Mouse (Mus musculus) forebrain, embryonic 11.5 days (tissue): ENCODE results near the gene Mpig6b. TPM values are rescaled to one million over a fixed set of nuclear protein-coding genes. Genes with fewer than 3 reads are reported as not detected.
A peak's percentile ranks its signal among the peaks of the same experiment; 100 is the strongest.

ENCODE experiments used
- ATAC-seq: fragments of 200-750 bp; cut with Nextera tagmentation; replicated peaks from 2 replicates; pipeline ENCODE4 v1.8.0; 2017; ENCODE audit warnings: moderate TSS enrichment; ENCODE audit not compliant: low FRiP score
- DNase-seq: peaks from one replicate; pipeline ENCODE4 v3.0.0-alpha.2; 2017; ENCODE audit warnings: low spot score
- H3K27ac ChIP-seq: fragments of 300-500 bp; sonication (generic); 2 replicates; pipeline ENCODE4 v1.5.1; 2014; ENCODE audit warnings: low read depth, low read length
- H3K27me3 ChIP-seq: fragments of 300-500 bp; sonication (generic); 2 replicates; pipeline ENCODE4 v1.6.1; 2014; ENCODE audit warnings: mild to moderate bottlenecking, low read length, mixed read lengths; ENCODE audit not compliant: control insufficient read depth, insufficient read depth
- H3K36me3 ChIP-seq: fragments of 300-500 bp; sonication (generic); 2 replicates; pipeline ENCODE4 v1.6.1; 2014; ENCODE audit warnings: mild to moderate bottlenecking, low read length, moderate library complexity, mixed read lengths; ENCODE audit not compliant: control insufficient read depth, insufficient read depth
- H3K4me1 ChIP-seq: fragments of 300-500 bp; sonication (generic); replicated peaks from 2 replicates; pipeline ENCODE4 v1.6.1; 2014; ENCODE audit warnings: low read length, mixed read lengths; ENCODE audit not compliant: control insufficient read depth, insufficient read depth
- H3K4me2 ChIP-seq: fragments of 300-500 bp; sonication (generic); 2 replicates; pipeline ENCODE4 v1.6.1; 2014; ENCODE audit warnings: low read depth, mild to moderate bottlenecking, low read length, moderate library complexity, mixed read lengths; ENCODE audit not compliant: severe bottlenecking
- H3K4me3 ChIP-seq: fragments of 300-500 bp; sonication (generic); 2 replicates; pipeline ENCODE4 v1.5.1; 2014; ENCODE audit warnings: low read depth, low read length
- H3K9ac ChIP-seq: fragments of 300-500 bp; sonication (generic); 2 replicates; pipeline ENCODE4 v1.6.1; 2014; ENCODE audit warnings: low read length
- H3K9me3 ChIP-seq: fragments of 300-500 bp; sonication (generic); 2 replicates; pipeline ENCODE4 v1.6.1; 2016; ENCODE audit warnings: low read length, mixed read lengths; ENCODE audit not compliant: control insufficient read depth
- whole genome bisulfite sequencing: fragments of 180-500 bp; shearing (Covaris S2); extraction: QIAGEN DNeasy Blood & Tissue Kit; methylation state at CpG from one replicate; pipeline ENCODE4 v1.1.7; 2014; 5-methylcytosine and 5-hydroxymethylcytosine counted together
- polyA plus RNA-seq: library from polyadenylated mRNA; unstranded; fragments of >200 nt; fragmentation: Nextera tagmentation; extraction: Ambion mirVana; gene quantifications from 2 replicates; pipeline ENCODE4 v1.2.1, GENCODE M21; 2014

The Mpig6b gene
- polyA plus RNA-seq, 1 experiment from 2014 or later = 1.3 TPM

- Histone ChIP-seq H3K9ac (no peak overlapping the region), H3K4me1 (no peaks in the 10 kb centered on the region), H3K4me2 (no peak overlapping the region), H3K27me3 (no peaks in the 10 kb centered on the region), H3K27ac (no peak overlapping the region), H3K36me3 (peaks cover 28% of the 10 kb centered on the region), H3K9me3 (no peaks in the 10 kb centered on the region), H3K4me3 (no peak overlapping the region)
- DNase-seq = peak; percentile 51
- ATAC-seq = no peak
- WGBS = 89% methylated on average over 16 of the region's 16 CpGs
These were observed 50.7 kb downstream of the Mpig6b start for GRCm38 (mm10) chr17:35015296-35015695.

GRCm38 (mm10) chr17:35013221-35013620 lies 52.8 kb downstream of the Mpig6b start:
- Histone ChIP-seq H3K4me1 (no peaks in the 10 kb centered on the region), H3K27me3 (no peaks in the 10 kb centered on the region), H3K9me3 (no peaks in the 10 kb centered on the region), H3K9ac (no peak overlapping the region), H3K4me3 (no peak overlapping the region), H3K27ac (no peak overlapping the region), H3K36me3 (peaks cover 28% of the 10 kb centered on the region), H3K4me2 (no peak overlapping the region)
- 88% methylated on average over 6 of the region's 6 CpGs for WGBS
- ATAC-seq = no peak
- no peak for DNase-seq

Other genes starting within 250 kb of the Mpig6b start
- 26.3 and 28.3 TPM in 2 replicates for gene Stk19, start 229.2 kb downstream of the Mpig6b start, polyA plus RNA-seq
- 78.5 and 84.9 TPM in 2 replicates for gene Dxo, start 229.2 kb downstream of the Mpig6b start, polyA plus RNA-seq
- 53.1 and 55.1 TPM in 2 replicates for gene Skiv2l, start 216.0 kb downstream of the Mpig6b start, polyA plus RNA-seq
- gene Nelfe, start 215.8 kb downstream of the Mpig6b start, polyA plus RNA-seq = 143 and 144 TPM in 2 replicates
- gene Cfb, start 203.7 kb downstream of the Mpig6b start, polyA plus RNA-seq = 2.6 and 3.3 TPM in 2 replicates
- 2.1 and 2.8 TPM in 2 replicates for gene Zbtb12, start 186.7 kb downstream of the Mpig6b start, polyA plus RNA-seq
- gene Gm20547, start 184.1 kb downstream of the Mpig6b start, polyA plus RNA-seq = not detected in 2 replicates
- 1.1 and 1.7 TPM in 2 replicates for gene C2, start 167.9 kb downstream of the Mpig6b start, polyA plus RNA-seq
- 90.4 and 96.8 TPM in 2 replicates for gene Ehmt2, start 167.7 kb downstream of the Mpig6b start, polyA plus RNA-seq
- not detected in 2 replicates for gene Slc44a4, start 151.7 kb downstream of the Mpig6b start, polyA plus RNA-seq
- gene Neu1, start 134.9 kb downstream of the Mpig6b start, polyA plus RNA-seq = 12.8 and 13.4 TPM in 2 replicates
- 0.24 TPM in 1 of 2 replicates, not detected in the other for gene Hspa1b, start 106.9 kb downstream of the Mpig6b start, polyA plus RNA-seq
- gene Gm20481, start 96.3 kb downstream of the Mpig6b start, polyA plus RNA-seq = not detected in 2 replicates
- gene Hspa1a, start 94.0 kb downstream of the Mpig6b start, polyA plus RNA-seq = 1.6 TPM in 2 replicates
- gene Hspa1l, start 93.5 kb downstream of the Mpig6b start, polyA plus RNA-seq = 1.7 and 1.8 TPM in 2 replicates
- 288 and 292 TPM in 2 replicates for gene Lsm2, start 84.3 kb downstream of the Mpig6b start, polyA plus RNA-seq
- 169 and 174 TPM in 2 replicates for gene Vars, start 65.2 kb downstream of the Mpig6b start, polyA plus RNA-seq
- gene Vwa7, start 49.6 kb downstream of the Mpig6b start, polyA plus RNA-seq = 0.15 and 0.27 TPM in 2 replicates
- 4.0 and 4.1 TPM in 2 replicates for gene Sapcd1, start 38.2 kb downstream of the Mpig6b start, polyA plus RNA-seq
- gene Msh5, start 19.4 kb downstream of the Mpig6b start, polyA plus RNA-seq = 5.8 and 7.9 TPM in 2 replicates
- gene Clic1, start 16.2 kb downstream of the Mpig6b start, polyA plus RNA-seq = 67.7 and 74.5 TPM in 2 replicates
- 489 and 543 TPM in 2 replicates for gene Ddah2, start 7.1 kb downstream of the Mpig6b start, polyA plus RNA-seq
- gene Ly6g6c, start 796 bp downstream of the Mpig6b start, polyA plus RNA-seq = 0.20 TPM in 1 of 2 replicates, not detected in the other
- 0.39 and 0.57 TPM in 2 replicates for gene Ly6g6e, start 10.7 kb upstream of the Mpig6b start, polyA plus RNA-seq
- gene Ly6g6d, start 11.9 kb upstream of the Mpig6b start, polyA plus RNA-seq = 1.7 and 1.8 TPM in 2 replicates
- gene Ly6g6f, start 19.4 kb upstream of the Mpig6b start, polyA plus RNA-seq = 0.72 and 0.88 TPM in 2 replicates
- gene Abhd16a, start 23.1 kb upstream of the Mpig6b start, polyA plus RNA-seq = 52.6 and 53.8 TPM in 2 replicates
- not detected in 2 replicates for gene Ly6g5c, start 42.1 kb upstream of the Mpig6b start, polyA plus RNA-seq
- gene Ly6g5b, start 49.2 kb upstream of the Mpig6b start, polyA plus RNA-seq = 1.4 and 1.9 TPM in 2 replicates
- gene Gpank1, start 55.3 kb upstream of the Mpig6b start, polyA plus RNA-seq = 29.5 and 33.7 TPM in 2 replicates
- 296 and 297 TPM in 2 replicates for gene Csnk2b, start 55.9 kb upstream of the Mpig6b start, polyA plus RNA-seq
- 8.6 and 8.7 TPM in 2 replicates for gene D17H6S53E, start 60.2 kb upstream of the Mpig6b start, polyA plus RNA-seq
- gene Apom, start 65.9 kb upstream of the Mpig6b start, polyA plus RNA-seq = 0.64 and 0.88 TPM in 2 replicates
- 96.6 and 100 TPM in 2 replicates for gene Bag6, start 69.0 kb upstream of the Mpig6b start, polyA plus RNA-seq
- gene Prrc2a, start 98.7 kb upstream of the Mpig6b start, polyA plus RNA-seq = 277 and 281 TPM in 2 replicates
- gene Aif1, start 109.9 kb upstream of the Mpig6b start, polyA plus RNA-seq = 2.9 and 3.5 TPM in 2 replicates
- gene Lst1, start 122.3 kb upstream of the Mpig6b start, polyA plus RNA-seq = 3.8 and 4.7 TPM in 2 replicates
- 0.17 and 0.41 TPM in 2 replicates for gene Ltb, start 128.3 kb upstream of the Mpig6b start, polyA plus RNA-seq
- gene Tnf, start 135.8 kb upstream of the Mpig6b start, polyA plus RNA-seq = not detected in 2 replicates
- gene Lta, start 139.2 kb upstream of the Mpig6b start, polyA plus RNA-seq = not detected in 2 replicates
- gene Gm16181, start 154.7 kb upstream of the Mpig6b start, polyA plus RNA-seq = 0.85 TPM in 1 of 2 replicates, not detected in the other
- 12.1 and 14.2 TPM in 2 replicates for gene Atp6v1g2, start 167.5 kb upstream of the Mpig6b start, polyA plus RNA-seq
- gene Nfkbil1, start 169.6 kb upstream of the Mpig6b start, polyA plus RNA-seq = 4.3 and 5.5 TPM in 2 replicates
- 717 and 756 TPM in 2 replicates for gene Ddx39b, start 175.6 kb upstream of the Mpig6b start, polyA plus RNA-seq
- 45.8 and 51.2 TPM in 2 replicates for gene H2-D1, start 196.5 kb upstream of the Mpig6b start, polyA plus RNA-seq